In the genomic region with DNA sequence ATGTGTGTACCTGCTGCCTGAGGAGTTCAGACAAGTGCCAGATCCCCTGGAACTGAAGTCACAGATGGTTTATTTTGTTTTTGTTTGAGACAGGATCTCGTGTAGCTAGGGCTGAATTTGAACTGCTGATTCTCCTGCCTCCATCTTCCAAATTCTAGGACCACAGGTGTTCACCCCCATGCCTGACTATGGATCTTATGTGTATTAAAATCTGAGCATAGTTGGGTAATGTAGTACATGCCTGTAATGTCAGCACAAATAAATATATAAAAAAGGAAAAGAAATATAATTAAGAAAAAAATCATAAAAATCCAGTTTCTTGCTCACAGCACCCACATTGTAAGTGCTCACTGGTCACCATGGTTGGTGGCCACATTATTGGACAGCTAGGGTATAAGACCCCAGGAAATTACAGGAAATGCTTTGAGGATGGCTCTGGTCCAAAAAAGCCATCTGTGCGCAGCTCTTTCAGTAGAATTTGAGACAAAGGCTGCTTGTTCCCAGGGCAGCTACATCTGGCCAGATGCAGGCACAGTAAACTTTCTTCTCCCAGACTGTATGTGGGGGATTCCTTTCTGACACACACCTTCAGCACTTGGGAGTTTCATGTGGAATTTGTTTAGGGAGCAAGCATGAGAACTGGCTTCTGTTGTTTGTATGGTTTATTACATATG, we compare ENCODE assay signal across 11 mouse cellular contexts. TPM values are rescaled to one million over a fixed set of nuclear protein-coding genes. Genes with fewer than 3 reads are reported as not detected.
DNase-seq lines count a peak whose midpoint lies in the region; ATAC-seq lines count a peak whose summit lies in the region.
"Had no signal": no experiment of that assay in that cellular context is flagged by ENCODE, and none has a peak within 500 bp of the region (broad histone marks: within the 10 kb centered on the region; RNA-seq: fewer than 3 reads in every experiment).

No protein-coding gene starts in this region.

- H3K4me3 ChIP-seq in heart, embryonic 10.5 days = no peak overlapping the region
- H3K4me3 ChIP-seq in limb, embryonic 13.5 days = no peak overlapping the region
- H3K4me3 ChIP-seq: midbrain, embryonic 10.5 days had no signal

- H3K27me3 ChIP-seq in heart, embryonic 10.5 days (ENCODE audit: insufficient read depth, poor library complexity, severe bottlenecking) = no peaks in the 10 kb centered on the region
- H3K27me3 ChIP-seq in limb, embryonic 13.5 days = no peaks in the 10 kb centered on the region

- peak; percentile 84 for ATAC-seq in limb, embryonic 13.5 days (ENCODE audit: low FRiP score, low read depth)
- no peak for ATAC-seq in frontal cortex, adult (ENCODE audit: low TSS enrichment)

- H3K9ac ChIP-seq in limb, embryonic 13.5 days = no peak overlapping the region

- intact Hi-C loops in left cerebral cortex, postnatal 4 days (cut with DNase I) = no loop called here

- H3K36me3 ChIP-seq in heart, embryonic 10.5 days = no peaks in the 10 kb centered on the region
- H3K36me3 ChIP-seq in limb, embryonic 13.5 days = no peaks in the 10 kb centered on the region
- H3K36me3 ChIP-seq: midbrain, embryonic 10.5 days had no signal

- peak overlapping the region; percentile 9; the same call in 1 of the 2 replicates for H3K27ac ChIP-seq in heart, embryonic 10.5 days
- H3K27ac ChIP-seq in limb, embryonic 13.5 days = peak overlapping the region; percentile 90
- H3K27ac ChIP-seq: midbrain, embryonic 10.5 days had no signal

- DNase-seq in embryo, embryonic 10.5 days (ENCODE audit: low spot score) = peak; percentile 26
- DNase-seq in embryo, embryonic 10 days (ENCODE audit: low spot score) = no peak
- peak; percentile 18 for DNase-seq in left cerebral cortex, postnatal 4 days
- DNase-seq in left cerebral cortex, adult 18-20 months (ENCODE audit: low spot score in 2 of 2) = no peak
- no peak for DNase-seq in heart, embryonic 10.5 days (ENCODE audit: low spot score)
- DNase-seq in urinary bladder, postnatal 14 days (ENCODE audit: low spot score) = no peak
- DNase-seq: right cerebral cortex, adult 18-20 months; thymus, postnatal 25 days had no signal

- WGBS in heart, embryonic 10.5 days = 65% methylated on average over 2 of the region's 2 CpGs
- WGBS in limb, embryonic 13.5 days = 12% methylated on average over 2 of the region's 2 CpGs

- 0 out of 2 replicates have a peak, but pooled peaks cover 4% of the 10 kb centered on the region for H3K4me1 ChIP-seq in heart, embryonic 10.5 days
- peaks cover 36% of the 10 kb centered on the region for H3K4me1 ChIP-seq in limb, embryonic 13.5 days
- H3K4me1 ChIP-seq: midbrain, embryonic 10.5 days had no signal

- no peak overlapping the region for H3K4me2 ChIP-seq in limb, embryonic 13.5 days (replicated peaks)

- H3K9me3 ChIP-seq in heart, embryonic 10.5 days = peaks cover 2% of the 10 kb centered on the region; the same call in 1 of the 2 replicates
- H3K9me3 ChIP-seq in limb, embryonic 13.5 days = no peaks in the 10 kb centered on the region
- H3K9me3 ChIP-seq: midbrain, embryonic 10.5 days had no signal

RNA-seq across cellular contexts. Expression of a gene that starts 16.8 kb away (rescaled TPM):
- under 1 TPM in 1 of 2 experiments, not detected in 1; 0.52 TPM for total RNA-seq in left cerebral cortex, postnatal 4 days (2021)
- under 1 TPM in 1 of 2 experiments, not detected in 1; 0.49 TPM for total RNA-seq in left cerebral cortex, adult 18-20 months (2021)
- polyA plus RNA-seq in heart, embryonic 10.5 days (2016; fragmentation: Nextera tagmentation; extraction: Ambion mirVana) = 0.21 TPM in 1 of 2 replicates, not detected in the other
- polyA plus RNA-seq in limb, embryonic 13.5 days (2015; fragmentation: Nextera tagmentation; extraction: Ambion mirVana) = not detected in 2 replicates
- polyA plus RNA-seq: midbrain, embryonic 10.5 days had no signal

RNA-seq across cellular contexts. Expression of a gene that starts 25.4 kb away (rescaled TPM):
- total RNA-seq in left cerebral cortex, postnatal 4 days (2021) = 100 to 1,000 TPM; 154 to 166 TPM
- total RNA-seq in left cerebral cortex, adult 18-20 months (2021) = 10 to 100 TPM; 81.2 to 81.9 TPM
- 169 and 203 TPM in 2 replicates for polyA plus RNA-seq in heart, embryonic 10.5 days (2016; fragmentation: Nextera tagmentation; extraction: Ambion mirVana)
- 421 and 432 TPM in 2 replicates for polyA plus RNA-seq in limb, embryonic 13.5 days (2015; fragmentation: Nextera tagmentation; extraction: Ambion mirVana)

RNA-seq across cellular contexts. Expression of a gene that starts 59.6 kb away (rescaled TPM):
- 100 to 1,000 TPM; 102 to 107 TPM for total RNA-seq in left cerebral cortex, postnatal 4 days (2021)
- 100 to 1,000 TPM; 121 to 123 TPM for total RNA-seq in left cerebral cortex, adult 18-20 months (2021)
- 4.1 and 5.1 TPM in 2 replicates for polyA plus RNA-seq in heart, embryonic 10.5 days (2016; fragmentation: Nextera tagmentation; extraction: Ambion mirVana)
- polyA plus RNA-seq in limb, embryonic 13.5 days (2015; fragmentation: Nextera tagmentation; extraction: Ambion mirVana) = 7.9 and 8.9 TPM in 2 replicates

Comparison
In these comparisons a context has a peak if more than half of its experiments do, and no peak if none do; other contexts are left out.
1. DNase-seq: peak in embryo, embryonic 10.5 days (single experiment) and left cerebral cortex, postnatal 4 days (single experiment); none in embryo, embryonic 10 days (single experiment), left cerebral cortex, adult 18-20 months (0 of 2), heart, embryonic 10.5 days (single experiment) and urinary bladder, postnatal 14 days (single experiment).